Mouse (Mus musculus) kidney, adult 8-10 months (tissue): ENCODE measurements at regions not wholly inside any gene's neighbourhood (a gene's known extent, or its start where the extent isn't known, plus 50 kb on each side); places are given as distances from the start of the nearest gene placed in this dataset.

Experiments
- DNase-seq, 2 experiments: peaks; one replicate each; pipeline ENCODE4 v3.0.0; 2022

- DNase-seq = no peak
Measured at GRCm38 (mm10) chr6:93623541-93623940, 660.2 kb downstream of the Magi1 start.

- DNase-seq = no peak
Measured at GRCm38 (mm10) chr6:93616926-93617325, 666.8 kb downstream of the Magi1 start.

- no peak for DNase-seq
Measured at GRCm38 (mm10) chr6:93600376-93600775, 657.1 kb upstream of the Adamts9 start.

GRCm38 (mm10) chr6:93599371-93599770, 656.1 kb upstream of the Adamts9 start:
- DNase-seq = no peak

GRCm38 (mm10) chr6:93589935-93590334, 646.6 kb upstream of the Adamts9 start:
- no peak for DNase-seq

- DNase-seq = no peak
Measured at GRCm38 (mm10) chr6:93586871-93587270, 643.6 kb upstream of the Adamts9 start.

- DNase-seq = no peak
Measured at GRCm38 (mm10) chr6:93581141-93581540, 637.8 kb upstream of the Adamts9 start.

- no peak for DNase-seq
Measured at GRCm38 (mm10) chr6:93580716-93581115, 637.4 kb upstream of the Adamts9 start.

- DNase-seq = no peak
Measured at GRCm38 (mm10) chr6:93575249-93575648, 632.0 kb upstream of the Adamts9 start.

- no peak for DNase-seq
Measured at GRCm38 (mm10) chr6:93573679-93574635, 630.7 kb upstream of the Adamts9 start.

GRCm38 (mm10) chr6:93569866-93570265, 626.6 kb upstream of the Adamts9 start:
- DNase-seq = no peak

- DNase-seq = no peak
Measured at GRCm38 (mm10) chr6:93569211-93569610, 625.9 kb upstream of the Adamts9 start.

- DNase-seq = no peak
Measured at GRCm38 (mm10) chr6:93566661-93567060, 623.4 kb upstream of the Adamts9 start.

GRCm38 (mm10) chr6:93548311-93548710, 605.0 kb upstream of the Adamts9 start:
- no peak for DNase-seq

- DNase-seq = no peak
Measured at GRCm38 (mm10) chr6:93544246-93544645, 601.0 kb upstream of the Adamts9 start.

GRCm38 (mm10) chr6:93543354-93544129, 600.2 kb upstream of the Adamts9 start:
- DNase-seq = peak; percentile 4 to 22

GRCm38 (mm10) chr6:93539583-93539982, 596.3 kb upstream of the Adamts9 start:
- DNase-seq = no peak

GRCm38 (mm10) chr6:93539171-93539570, 595.9 kb upstream of the Adamts9 start:
- DNase-seq = no peak

- no peak for DNase-seq
Measured at GRCm38 (mm10) chr6:93537971-93538370, 594.7 kb upstream of the Adamts9 start.

GRCm38 (mm10) chr6:93537126-93537525, 593.8 kb upstream of the Adamts9 start:
- no peak for DNase-seq

GRCm38 (mm10) chr6:93513818-93514217, 570.5 kb upstream of the Adamts9 start:
- DNase-seq = no peak

GRCm38 (mm10) chr6:93509857-93510256, 566.6 kb upstream of the Adamts9 start:
- no peak for DNase-seq

GRCm38 (mm10) chr6:93497824-93498223, 554.5 kb upstream of the Adamts9 start:
- no peak for DNase-seq

- no peak for DNase-seq
Measured at GRCm38 (mm10) chr6:93488441-93488955, 545.2 kb upstream of the Adamts9 start.
